Mouse (Mus musculus) retina, postnatal 1 day (tissue): ENCODE measurements at regions not wholly inside any gene's neighbourhood (a gene's known extent, or its start where the extent isn't known, plus 50 kb on each side); places are given as distances from the start of the nearest gene placed in this dataset.

Experiments
- DNase-seq: peaks from one replicate; pipeline ENCODE4 v3.0.0-alpha.2; 2012

DNA sequence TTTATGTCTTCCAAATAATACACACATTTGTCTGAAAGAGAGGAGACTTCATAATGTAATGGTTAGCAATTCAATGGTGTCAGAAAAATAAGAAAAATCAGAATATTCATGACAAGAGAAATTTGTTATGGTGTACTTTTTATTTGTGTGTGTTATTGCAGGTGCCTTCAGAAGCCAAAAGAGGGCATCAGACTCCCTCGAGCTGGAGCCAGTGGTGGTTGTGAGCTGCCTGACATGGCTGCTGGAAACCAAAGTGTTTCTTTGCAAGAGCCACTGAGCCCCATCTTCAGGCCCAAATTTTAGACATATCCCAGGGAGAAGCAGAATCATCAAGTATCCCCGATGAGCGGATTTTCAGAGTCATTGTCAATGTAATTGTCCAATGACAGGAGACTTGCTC is 81.9 kb downstream of the Tm2d3 start:
- no peak for DNase-seq

GRCm38 (mm10) chr7:65773948-65774347 is 83.0 kb downstream of the Tm2d3 start:
- no peak for DNase-seq

GRCm38 (mm10) chr7:65774388-65775015 is 83.5 kb downstream of the Tm2d3 start:
- no peak for DNase-seq

DNA sequence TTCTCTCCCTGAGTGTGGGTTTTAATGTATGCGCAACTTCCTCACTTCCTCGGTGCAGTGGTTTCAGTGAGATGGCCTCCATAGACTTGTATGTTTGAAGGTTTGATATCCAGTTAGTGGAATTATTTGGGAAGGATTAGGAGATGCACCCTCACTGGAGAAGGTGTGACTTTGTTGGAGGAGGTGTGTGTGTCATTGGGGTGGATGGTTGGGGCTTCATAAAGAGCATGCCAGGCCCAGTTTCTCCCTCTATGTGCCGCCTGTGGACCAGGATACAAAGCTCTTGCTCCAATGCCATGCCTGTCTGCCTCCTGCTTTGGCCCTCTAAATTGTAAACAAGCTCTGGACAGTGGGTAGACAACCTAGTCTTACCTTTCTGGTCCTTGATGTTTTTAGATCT is 84.0 kb downstream of the Tm2d3 start:
- DNase-seq, result no peak

- no peak for DNase-seq
Observed at GRCm38 (mm10) chr7:65779716-65780372, 81.7 kb upstream of the Pcsk6 start.

DNA sequence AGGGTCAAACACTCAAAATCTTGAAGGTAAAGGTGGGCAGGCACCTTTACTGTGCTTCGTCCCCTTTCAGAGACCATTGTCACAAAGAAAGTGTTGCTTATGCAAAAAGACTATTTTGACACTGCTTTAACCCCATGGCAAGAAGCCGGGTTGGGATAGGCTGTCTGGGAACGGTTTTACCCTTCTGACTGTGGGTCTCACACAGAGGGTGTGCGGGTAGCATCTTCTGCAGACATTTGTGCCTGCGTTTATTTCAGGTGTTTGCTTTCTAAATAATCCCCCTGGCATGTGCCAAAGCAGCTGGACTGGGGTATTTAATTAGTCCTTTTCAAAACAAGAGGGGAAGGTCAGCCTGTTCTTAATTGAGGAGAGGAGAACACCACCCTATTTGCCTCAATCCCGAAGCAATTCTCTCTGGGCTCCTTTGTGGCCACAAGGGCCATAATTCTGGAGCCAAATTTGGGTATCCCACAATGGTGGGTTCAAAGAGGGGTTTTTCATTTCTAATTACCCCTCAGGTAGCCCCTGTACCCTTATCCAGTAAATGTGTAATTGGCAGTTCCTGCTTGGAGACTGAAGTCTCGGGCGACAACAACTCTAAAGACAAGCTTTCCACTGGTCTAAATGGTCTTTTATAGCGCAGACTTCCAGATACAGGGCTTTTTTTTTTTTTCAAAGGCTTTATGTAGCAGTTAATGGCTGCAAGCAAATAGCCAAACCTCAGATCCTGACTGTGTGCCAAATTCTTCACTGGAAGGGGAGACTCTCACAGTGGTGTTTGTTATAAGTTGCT is 80.8 kb upstream of the Pcsk6 start:
- DNase-seq, result no peak

DNA sequence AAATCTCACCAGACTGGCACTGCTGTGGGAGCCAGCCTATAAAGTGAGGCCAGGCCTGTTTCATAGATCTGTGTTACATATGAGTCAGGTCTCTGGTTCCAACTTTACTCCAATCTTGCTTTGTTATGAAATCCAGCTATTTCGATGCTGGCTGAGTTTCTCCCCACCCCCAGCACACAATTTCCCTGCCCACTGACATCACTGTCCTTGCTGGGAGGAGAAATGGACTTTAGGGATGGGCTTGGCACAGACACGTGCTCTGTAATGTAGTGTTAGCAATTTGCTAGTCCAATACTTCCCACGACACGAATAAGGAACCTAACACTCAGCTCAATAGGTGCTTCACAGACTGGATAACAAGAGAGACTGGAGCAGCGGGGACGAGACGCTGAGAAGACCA is 79.5 kb upstream of the Pcsk6 start:
- DNase-seq, result no peak

DNA sequence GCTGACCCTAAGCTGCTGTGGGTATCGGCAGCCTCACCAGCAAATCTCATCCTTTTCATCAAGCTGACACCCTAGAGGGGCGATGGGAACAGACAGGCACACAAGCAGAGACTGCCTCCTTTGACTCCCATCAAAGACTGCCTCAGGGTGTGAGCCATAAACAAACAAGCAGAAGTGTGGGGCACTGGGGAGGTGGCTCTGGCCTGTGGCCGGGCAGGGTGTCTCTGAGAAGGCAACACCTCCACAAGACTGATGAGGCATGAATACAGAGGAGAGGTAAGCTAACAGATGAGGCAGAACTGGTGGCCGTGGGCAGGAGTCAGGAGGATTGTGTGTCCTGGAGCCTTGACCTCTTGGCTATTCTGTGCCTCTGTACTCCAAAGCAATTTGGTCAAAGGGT is 77.8 kb upstream of the Pcsk6 start:
- peak; percentile 32 for DNase-seq

GRCm38 (mm10) chr7:65786916-65787315 is 74.6 kb upstream of the Pcsk6 start:
- peak; percentile 46 for DNase-seq

- DNase-seq, result no peak
Observed at GRCm38 (mm10) chr7:65787849-65788248, 73.7 kb upstream of the Pcsk6 start.

DNA sequence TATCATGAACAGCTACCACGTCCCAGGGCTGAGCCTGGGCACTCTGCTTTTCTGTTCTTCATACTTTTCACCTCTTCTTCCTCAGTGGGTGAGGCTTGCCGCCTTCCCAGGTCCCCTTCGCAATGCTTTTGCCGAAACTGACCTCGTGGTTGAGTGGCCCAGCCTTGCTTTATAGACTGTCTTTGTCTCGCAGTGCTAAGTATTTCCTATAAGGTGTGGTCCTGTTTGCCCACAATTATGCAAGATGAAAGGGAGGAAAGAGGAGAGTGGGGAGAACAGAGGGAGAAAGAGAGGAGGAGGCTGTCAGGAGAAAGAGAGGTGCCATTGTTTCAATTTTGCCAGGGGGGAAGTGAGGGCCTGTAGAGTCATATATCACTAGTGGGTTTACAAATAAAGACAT is 71.3 kb upstream of the Pcsk6 start:
- no peak for DNase-seq

DNA sequence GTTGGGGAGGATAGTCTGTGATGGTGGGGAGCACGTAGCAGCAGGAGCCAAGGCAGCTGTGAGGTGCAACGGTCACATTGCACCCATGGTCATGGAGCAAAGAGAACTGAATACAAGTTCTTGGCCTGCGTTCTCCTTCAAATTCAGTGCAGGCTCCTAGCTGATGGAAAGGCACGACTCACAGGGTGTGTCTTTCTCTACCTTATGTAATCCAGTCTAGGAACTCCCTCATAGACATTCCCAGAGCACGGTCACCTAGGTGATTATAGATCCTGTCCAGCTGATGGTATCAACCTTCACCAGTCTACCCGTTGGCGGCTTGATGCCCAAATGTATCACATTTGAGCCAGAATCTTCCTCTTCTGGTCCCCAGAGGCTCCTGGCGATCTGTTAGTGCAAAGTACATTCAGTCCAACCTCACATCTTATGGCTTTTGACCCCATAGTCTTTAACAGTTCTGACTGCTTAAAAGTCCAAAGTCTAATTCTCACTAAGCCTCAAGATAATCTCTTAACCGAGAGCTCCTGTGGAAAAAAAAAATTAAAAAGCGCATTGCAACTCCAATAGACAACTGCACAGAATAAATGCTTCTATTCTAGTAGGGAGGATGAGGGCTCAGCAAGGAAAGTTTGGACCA is 69.2 kb upstream of the Pcsk6 start:
- no peak for DNase-seq

DNA sequence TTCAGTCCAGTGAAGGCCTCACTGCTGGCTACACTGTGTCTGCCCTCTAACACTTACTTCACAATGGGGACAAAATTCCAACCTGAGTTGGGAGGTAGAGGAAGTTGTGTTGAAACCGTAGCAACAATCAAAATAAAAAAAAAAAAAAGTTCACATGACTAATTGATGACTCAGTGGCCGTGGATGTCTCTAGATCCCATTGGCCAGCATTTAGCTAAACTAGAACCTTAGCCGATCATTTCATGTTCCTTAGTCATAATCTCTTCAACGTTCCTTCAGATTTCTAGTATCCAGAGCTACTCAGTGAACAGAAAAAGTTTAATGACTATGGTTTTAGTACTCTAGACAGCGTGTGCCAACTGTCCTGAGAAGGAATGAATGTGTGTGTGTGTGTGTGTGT is 59.2 kb upstream of the Pcsk6 start:
- DNase-seq, result no peak

- DNase-seq, result no peak
Observed at GRCm38 (mm10) chr7:65802806-65803205, 58.7 kb upstream of the Pcsk6 start.

DNA sequence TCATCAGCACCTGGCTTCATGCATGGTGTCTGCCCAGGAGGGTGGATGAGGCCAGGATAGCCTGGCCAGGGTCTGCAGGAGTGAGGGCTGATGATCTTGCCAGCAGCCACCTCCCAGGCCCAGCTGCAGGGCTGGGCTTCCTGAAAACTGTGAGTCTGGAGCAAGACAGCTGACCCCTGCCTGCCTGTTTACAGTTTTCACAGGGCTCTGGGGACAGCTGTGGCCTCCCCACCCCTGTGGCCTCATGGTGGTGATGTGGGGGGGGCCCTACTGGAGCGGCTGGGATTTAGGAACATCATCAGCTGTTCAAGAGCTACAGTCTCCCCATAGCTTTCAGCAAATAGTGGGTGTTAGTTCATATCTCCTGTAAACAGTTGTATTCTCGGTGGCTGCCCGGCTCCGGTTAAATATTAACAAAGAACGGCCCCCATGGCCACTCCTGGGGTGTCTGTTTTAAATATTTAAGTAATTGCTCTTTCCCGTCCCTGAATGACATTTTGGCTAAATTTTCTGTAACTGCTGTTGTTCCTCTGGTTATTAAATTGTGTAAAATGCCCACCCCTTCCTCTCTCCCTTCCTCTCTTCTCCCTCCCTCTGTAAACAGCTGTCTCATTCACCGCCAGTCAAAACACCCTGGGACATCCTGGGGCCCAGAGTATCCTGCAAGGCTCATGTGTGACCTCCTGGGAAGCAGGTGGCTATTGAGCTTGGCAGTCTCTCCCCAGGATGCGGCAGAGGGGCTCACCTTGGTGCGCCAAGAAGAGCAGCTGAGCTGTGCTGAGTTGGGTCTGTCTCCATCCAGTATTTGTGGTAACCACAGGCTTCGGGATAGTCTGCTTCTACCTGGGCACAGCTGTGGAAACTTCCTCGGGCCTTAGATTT is 57.9 kb upstream of the Pcsk6 start:
- DNase-seq, result no peak
